Mouse (Mus musculus) gastrocnemius, postnatal 4 days (tissue): ENCODE data around the gene Marc2. TPM values are rescaled to one million over a fixed set of nuclear protein-coding genes. Genes with fewer than 3 reads are reported as not detected.
A peak's percentile ranks its signal among the peaks of the same experiment; 100 is the strongest.

Experiments used
- DNase-seq, 2 experiments: peaks; one replicate each; pipeline ENCODE4 v3.0.0; 2021 to 2022; ENCODE audit warnings: low spot score in 2 of 2, mixed read lengths in 2 of 2
- total RNA-seq, 2 experiments: library from RNA; stranded (reverse); gene quantifications; 2 replicates each; pipeline ENCODE4 v1.2.3; 2021

Gene Marc2
- total RNA-seq, 2 experiments from 2014 or later: 187 to 191 TPM

DNA sequence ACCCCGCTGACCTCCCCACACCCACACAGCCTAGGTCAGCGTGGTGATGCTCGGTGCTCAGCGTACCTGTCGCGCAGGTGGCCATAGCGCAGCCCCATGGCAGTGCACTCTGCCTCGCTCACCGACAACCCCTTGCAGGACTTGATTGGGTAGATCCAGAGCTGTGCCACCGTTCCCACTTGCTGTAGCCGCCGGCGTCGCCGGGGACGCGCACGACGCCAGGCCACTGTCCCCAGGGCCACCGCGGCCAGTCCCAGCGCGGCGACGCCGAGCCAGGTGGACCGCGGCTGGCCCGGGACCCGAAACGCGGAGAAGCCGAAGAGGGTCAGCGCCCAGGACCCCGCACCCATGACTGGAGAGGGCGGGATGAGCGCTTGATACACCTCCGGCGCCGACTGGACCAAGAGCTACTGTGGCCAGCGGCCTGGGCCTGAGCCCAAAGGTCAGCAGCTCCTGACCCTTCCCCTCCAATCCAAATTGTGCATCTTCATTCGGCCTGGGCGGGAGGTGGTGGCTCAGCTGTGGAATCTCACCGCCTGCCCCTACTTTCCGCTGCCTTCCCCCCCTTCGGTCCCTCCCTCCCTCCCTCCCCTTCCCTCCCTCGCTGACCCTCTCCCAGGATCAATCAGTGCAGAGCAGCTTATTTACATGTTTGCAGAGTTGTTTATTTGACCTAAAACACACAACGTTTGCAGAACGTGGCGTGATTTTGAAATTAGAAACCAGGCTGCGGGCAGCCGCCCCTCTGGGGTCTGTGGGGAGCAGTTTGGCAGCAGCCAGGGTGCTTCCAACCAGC lies 35.3 kb downstream of the Marc2 start, which contains the start of gene Marc1:
Gene Marc1, minus strand, starts transcription at position 534 of the 796 bp plus-strand sequence.
- no peak for DNase-seq

DNA sequence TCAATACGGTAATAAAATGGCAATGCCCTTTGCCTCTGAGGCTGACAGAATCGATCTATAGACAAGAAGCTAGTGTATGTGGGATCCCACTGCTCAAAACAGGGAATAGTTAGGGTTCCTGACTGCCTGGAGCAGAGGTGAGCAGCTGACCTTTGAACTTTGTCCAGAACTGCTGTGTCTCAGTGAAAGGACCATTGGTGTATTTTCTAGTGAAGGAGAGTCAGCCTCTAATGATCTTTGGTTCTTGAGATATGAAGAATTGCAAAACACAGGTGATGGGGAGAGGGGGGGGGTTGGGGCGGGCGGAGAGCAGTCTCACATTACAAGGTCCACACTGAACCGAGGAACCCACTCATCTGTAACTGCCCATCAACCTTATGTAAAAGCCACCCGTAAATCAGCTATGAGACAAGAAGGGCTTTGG lies 36.7 kb downstream of the Marc2 start:
- DNase-seq: no peak

DNA sequence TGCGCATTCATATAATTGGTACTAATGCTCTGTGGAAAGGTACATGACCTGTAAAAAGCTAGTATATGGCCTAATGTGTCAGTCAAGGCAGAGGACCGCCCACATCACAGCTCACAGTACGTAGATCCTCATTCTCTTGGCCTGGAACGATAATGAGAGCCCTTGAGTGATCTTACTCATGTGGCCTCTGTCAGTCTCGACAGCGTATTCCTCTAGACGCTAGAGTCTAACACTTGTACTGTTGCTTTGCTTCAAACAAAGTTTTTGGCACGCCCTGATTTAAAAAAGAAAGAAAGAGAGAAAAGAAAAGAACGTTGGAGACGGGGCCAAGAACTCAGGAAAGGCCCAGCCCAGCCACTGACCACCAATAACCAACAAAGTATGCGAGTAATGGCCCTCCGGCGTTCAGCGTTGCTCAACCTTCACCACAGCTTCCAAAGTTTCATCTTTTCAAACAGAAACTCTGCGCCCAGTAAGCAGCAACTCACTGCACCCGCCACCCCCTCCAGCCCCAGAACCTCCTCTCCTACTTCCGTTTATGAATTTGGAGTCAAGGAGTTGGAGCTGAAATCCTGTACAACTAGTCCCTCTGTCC lies 37.7 kb downstream of the Marc2 start:
- no peak for DNase-seq

GRCm38 (mm10) chr1:184807627-184808417 lies 38.4 kb downstream of the Marc2 start:
- DNase-seq: no peak

DNA sequence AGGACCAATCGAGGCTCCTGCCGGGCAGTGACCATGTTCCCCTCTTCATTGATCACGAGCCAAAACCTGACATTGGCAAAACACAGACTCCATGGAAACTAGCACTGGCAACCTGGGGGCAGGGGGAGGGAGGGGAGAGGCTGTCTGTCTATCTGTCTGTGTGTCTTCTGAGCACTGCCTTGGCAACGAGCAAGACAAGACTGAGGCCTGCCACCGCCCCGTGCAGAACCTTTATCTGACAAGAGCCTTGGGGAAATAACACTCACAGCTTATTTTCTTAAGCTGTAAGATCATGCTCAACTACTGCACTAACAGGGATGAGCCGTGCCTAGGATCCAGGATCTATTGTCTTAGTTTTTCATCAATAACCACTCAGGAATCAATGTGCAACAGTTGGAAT lies 39.1 kb downstream of the Marc2 start:
- no peak for DNase-seq

- DNase-seq: no peak
Measured at GRCm38 (mm10) chr1:184805749-184806148, 40.5 kb downstream of the Marc2 start.

- DNase-seq: peak in 1 of 2 experiments; percentile 53
Measured at GRCm38 (mm10) chr1:184793163-184793876, 52.9 kb downstream of the Marc2 start.

DNA sequence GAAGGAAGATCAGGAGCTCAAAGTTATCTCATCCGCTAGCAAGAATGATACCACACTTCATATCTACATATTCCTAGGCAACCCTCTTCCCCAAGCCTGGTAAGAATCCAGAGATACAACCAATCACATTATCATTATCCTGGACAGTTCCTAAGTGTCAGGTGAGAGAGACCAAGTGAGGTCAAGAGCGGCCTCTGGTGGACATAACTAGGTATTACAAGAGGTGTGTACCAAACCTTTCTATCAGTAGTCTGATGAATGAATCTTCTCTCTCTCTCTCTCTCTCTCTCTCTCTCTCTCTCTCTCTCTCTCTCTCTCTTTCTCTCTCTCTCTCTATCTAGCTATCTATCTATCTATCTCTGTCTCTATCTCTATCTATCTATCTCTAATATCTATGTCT lies 55.1 kb downstream of the Marc2 start:
- DNase-seq: no peak

- no peak for DNase-seq
Measured at GRCm38 (mm10) chr1:184786376-184787151, 59.7 kb downstream of the Marc2 start.

DNA sequence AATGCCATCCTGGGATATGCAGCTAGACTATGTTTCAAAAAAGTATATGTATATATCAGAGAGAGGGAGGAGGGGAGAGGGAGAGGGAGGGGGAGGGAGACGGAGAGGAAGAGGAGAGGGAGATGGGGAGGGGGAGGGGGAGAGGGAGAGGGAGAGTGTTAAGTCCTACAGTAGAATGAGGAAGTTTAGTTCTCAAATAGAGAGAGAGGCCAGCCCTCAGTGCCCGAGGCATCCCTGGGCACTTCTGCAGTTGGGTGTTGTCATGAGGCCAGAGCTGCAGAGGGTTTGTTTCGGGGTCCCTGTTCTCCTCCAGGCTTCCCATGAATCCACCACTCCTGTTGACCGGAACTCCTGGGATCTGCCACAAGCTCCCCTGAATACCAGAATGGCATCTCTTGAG lies 62.6 kb downstream of the Marc2 start:
- no peak for DNase-seq

GRCm38 (mm10) chr1:184782161-184782513 lies 64.1 kb downstream of the Marc2 start:
- DNase-seq: no peak

DNA sequence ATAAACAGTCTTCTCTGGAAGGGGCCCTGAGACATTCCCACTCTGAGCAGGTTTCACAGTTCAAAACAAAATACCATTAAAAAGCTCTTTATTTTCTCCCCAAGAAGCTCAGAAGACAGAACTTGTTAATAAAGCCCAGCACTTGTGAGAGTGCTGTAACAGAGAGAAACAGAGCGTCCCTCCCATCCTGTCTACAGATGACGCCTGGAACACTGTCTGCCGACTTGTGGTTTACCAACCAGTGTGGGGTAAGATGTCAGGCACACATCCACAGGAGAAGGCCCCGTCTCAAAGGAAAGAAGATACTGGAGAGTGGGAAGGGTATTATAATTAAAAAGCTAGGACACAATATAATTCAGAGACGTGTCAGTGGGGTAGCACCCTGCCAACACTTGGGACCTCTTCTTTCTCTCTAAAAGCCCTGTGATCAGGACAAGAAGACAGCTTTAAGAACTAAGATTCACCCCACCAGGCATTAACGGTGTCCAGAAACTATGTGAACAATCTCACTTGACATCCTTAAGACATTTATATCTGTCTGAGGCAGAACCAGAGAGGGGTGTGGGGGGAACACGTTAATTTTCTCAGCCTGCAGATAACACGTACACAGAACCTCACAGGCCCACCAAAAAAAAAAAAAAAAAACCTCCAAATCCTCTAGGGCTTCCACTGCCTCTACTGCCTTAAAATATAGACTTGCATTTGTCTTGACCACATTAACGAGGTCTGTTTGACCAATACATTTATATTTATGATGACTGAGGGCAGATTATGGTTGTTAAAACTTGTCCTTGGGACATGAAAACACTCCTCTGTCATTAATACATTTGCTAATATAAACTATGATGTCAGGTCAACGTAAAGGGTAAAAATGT lies 64.7 kb downstream of the Marc2 start:
- DNase-seq: no peak

DNA sequence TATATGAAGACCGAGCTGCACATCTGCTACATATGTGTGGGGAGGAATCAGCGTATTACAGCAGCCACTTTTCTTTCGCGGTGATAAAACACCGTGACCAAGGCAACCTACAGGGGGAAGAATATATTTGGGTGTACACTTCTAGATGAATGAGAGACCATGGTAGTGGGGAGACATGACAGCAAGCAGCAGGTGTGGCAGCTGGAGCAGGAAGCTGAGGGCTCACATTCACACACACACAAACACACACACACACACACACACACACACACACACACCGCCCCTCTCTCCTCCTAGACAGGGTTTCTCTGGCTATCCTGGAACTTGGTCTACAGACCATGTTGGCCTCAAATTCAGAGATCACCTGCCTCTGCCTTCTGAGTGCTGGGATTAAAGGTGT lies 68.1 kb downstream of the Marc2 start:
- DNase-seq: no peak

DNA sequence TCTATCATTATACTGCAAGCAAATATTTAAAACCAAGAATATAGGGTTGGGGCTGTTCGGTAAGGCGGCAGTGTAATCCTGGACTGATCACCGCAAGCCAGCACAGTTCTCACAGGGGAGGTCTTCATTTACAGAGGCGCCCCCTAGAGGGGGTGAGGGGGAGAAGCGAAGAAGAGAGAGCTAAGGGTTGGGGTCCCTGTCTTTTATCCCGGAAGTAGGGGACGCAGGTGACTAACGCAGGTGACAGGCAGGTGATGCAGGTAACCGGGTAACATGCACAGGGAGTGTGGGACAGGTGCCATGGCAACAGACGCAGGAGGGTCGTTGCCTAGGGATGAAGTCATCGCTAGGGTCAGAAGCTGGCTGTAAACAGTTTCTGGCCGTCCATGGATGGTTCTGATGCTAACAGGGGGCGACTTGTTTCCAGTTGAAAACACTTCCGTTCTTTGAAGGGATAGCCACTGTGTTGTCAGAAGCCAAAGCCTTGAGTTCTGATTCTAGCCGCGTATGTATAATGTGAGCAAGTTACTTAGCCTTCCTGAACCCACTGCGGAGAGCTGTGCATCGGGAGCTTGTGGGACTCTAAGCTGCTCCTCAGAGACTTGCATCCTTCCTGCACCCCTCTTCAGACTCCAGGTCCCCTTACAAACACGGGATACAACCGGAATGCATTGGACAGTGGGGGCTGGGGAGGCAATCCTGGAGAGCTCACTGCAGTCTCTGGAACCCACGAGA lies 69.0 kb downstream of the Marc2 start:
- DNase-seq: no peak

GRCm38 (mm10) chr1:184775289-184775688 lies 71.0 kb downstream of the Marc2 start:
- no peak for DNase-seq

DNA sequence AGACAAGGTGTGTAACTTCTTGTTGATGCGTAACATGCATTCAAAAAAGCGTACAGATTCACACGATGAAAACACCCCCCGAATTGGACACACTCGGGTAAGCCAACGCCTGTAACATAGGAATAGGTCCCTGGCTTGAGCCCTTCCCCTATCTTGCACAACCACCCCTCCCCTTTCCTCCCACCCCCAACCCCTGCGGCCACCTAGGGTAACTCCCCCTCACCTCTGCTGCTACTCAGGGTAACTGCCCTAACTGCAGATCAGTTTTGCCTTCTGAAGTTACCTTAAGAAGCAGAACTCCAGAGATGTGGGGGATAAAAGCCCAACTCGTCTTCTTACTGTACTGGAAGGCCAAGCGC lies 74.4 kb downstream of the Marc2 start:
- DNase-seq: no peak

DNA sequence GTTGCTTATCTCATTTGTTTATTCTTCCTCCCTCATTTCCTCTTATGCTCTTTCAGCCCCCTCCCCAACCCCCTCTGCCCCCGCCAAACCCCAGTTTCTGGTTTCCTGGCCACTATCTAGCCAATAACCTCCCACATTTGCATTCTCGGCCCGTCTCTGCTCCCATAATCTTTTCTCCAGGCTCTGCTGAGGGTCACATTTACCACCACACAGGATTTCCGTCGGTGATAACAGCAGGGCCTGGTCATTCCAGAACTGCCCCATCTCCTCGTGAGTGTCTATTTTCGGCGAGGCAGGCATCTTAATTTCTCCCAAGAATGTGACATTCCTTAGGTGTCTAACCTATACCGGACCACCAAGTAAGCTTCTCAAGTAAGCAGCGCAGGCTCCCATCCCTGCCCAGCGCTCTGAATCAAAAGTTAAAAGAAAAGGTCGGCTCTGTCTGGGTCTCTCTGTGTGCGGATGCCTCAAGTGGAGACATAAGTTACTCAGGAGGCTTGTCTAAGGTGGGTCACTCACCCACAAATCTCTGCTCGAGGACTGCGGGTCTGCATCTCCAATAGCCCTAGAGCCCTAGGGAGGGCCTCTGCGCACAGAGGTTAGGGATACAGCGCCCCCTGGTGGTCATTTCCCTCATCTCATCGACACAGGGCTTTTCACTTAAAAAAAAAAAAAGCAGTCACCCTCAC lies 74.9 kb downstream of the Marc2 start:
- peak; percentile 75 to 86 for DNase-seq

GRCm38 (mm10) chr1:184763866-184764265 lies 82.4 kb downstream of the Marc2 start:
- no peak for DNase-seq
